Mouse (Mus musculus) T-helper 2 cell (primary cell): ENCODE measurements around the gene Sct.
"Not testable (repeated sequence)": the region's sequence is repeated elsewhere in the genome, so short reads cannot be mapped to it uniquely, and the experiment has no call there.

ENCODE experiments used
- in situ Hi-C: fragments of 300-600 bp; cut with MboI, MseI; formaldehyde crosslinking; loops from one replicate; pipeline ENCODE4 v1.15.1; 2025; ENCODE audit warnings: high pct_unique_total_duplicates

The Sct gene

GRCm38 (mm10) chr7:141291921-141292582 is 13.1 kb upstream of the Sct start, which contains the start of gene Drd4:
Drd4 (plus strand) TSS chr7:141292006.
- in situ Hi-C loops: no loop called here

DNA sequence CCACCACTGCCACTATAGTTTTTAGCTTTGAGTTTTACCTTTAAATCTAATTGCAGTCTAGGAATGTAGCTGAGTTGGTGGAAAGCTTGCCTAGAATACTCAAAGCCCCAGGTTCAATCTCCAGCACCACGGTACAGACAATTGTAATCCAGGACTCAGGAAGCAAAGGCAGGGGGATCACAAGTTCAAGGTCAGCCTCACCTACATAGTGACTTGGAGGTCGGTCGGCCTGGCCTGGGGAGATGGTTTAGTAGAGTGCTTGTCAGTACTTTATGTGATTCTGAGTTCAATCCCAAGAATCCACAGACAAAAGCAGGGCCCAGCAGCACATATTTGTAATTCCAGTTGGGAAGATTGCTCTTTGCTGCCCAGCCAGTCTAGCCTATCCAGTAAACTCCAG is 9.1 kb upstream of the Sct start:
- in situ Hi-C loops: no loop called here

- in situ Hi-C loops: no loop called here
Observed at GRCm38 (mm10) chr7:141282756-141283155, 3.8 kb upstream of the Sct start.

- in situ Hi-C loops: no loop called here
Observed at GRCm38 (mm10) chr7:141281442-141281841, 2.5 kb upstream of the Sct start.

DNA sequence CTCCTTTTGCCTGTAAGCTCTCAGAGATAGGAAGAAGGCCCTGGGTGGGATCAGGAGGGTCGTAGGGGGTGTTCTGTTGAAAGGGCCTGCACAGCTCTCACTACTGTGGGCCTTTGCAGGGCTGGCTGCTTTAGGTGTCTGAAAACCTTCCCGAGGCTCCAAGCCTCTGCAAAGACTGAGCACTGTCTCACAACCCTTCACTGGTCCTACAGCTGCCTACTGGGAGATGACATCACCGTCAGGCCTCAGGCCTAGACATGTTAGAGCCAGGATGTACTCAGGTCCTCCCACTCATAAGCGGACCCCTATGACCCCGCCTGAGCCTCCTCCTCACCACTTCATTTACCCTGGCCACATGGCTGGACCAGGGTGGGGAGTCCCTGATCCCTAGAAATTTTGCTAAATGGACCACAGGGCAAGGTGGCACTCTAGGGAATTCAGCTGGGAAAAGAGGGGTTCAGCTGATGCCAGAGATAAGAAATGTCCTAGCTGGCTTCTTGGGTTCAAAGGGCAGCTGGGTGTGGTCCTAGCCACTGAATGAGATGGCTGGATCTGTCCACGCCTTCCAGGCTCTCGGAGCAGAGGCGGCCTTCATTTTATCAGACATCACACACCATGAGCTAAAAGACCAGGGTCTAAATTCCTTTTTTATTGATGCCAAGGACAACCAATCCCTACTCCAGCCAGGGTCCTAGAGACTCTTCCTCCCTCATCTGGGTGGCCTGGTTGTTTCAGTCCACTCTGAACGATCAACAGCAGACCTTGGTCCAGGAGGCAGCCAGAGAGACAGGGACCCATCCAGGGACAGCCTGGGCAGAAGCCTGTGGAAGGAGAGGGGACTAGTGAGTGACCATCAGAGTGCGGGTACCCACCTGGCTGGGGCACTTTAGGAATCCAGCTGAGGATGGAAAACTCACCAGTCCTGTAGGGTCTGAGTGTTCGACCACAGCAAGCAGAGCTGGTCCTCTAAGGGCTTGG is 943 bp downstream of the Sct start:
- in situ Hi-C loops: no loop called here

DNA sequence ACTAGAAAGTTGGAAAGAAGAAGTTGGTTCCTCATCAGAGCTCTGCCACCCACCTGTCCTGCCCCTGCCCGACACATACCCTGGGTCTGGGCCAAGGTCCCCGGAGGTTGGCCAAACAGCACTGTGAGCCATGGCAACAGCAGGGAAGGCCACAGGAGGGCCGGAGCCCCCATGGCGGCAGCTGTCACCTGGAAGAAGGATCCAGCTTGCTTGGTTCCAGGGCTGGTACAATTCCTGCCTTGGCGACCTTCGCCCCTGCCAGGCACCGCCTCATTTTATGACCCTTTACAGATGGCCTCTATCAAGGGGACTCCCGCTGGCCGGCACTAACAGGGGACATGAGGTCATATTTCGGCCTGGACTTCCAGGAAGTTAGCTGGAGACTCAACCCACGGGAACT is 2.4 kb downstream of the Sct start, which contains the start of gene Cdhr5:
Gene Cdhr5, minus strand, starts transcription at position 241 of the 400 bp plus-strand sequence.
- in situ Hi-C loops: no loop called here

- in situ Hi-C loops: no loop called here
Observed at GRCm38 (mm10) chr7:141275356-141275755, 3.6 kb downstream of the Sct start.

DNA sequence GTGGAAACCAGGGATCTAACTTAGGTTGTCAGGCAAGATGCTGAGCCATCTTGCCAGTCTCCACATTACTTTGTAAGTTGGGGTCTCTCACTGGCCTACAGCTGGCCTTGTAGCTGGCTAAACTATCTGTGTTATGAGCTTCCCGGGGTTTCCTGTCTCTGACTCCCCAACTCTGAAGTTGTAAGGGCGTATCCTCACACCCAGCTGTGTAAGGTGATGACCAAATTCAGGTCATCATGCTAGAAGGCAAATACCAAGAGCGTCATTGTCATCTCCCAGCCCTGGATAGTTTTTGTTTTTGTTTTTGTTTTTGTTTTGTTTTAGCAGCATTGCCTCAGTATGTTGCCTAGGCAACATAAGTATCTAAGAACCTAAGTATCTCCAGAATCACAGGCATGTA is 8.3 kb downstream of the Sct start:
- in situ Hi-C loops: loop anchor here (5.0 kb wide), 1 partner anchor 87 kb away; no protein-coding TSS in a partner anchor

DNA sequence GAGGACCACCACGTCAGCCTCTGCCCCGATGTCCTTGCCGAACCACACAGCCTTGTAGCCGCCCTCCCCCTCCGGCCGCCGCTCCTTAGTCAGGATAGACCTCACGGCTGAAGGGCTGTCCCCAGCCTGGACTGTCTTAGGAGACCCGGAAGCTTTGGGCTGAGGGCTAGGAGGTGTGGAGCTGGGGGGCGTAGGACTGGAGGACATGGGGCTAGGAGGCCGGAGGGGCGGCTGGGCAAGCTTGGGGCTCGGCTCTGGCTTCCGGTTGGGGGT is 9.7 kb downstream of the Sct start:
- in situ Hi-C loops: no loop called here

- in situ Hi-C loops: no loop called here
Observed at GRCm38 (mm10) chr7:141268466-141269272, 10.3 kb downstream of the Sct start.

DNA sequence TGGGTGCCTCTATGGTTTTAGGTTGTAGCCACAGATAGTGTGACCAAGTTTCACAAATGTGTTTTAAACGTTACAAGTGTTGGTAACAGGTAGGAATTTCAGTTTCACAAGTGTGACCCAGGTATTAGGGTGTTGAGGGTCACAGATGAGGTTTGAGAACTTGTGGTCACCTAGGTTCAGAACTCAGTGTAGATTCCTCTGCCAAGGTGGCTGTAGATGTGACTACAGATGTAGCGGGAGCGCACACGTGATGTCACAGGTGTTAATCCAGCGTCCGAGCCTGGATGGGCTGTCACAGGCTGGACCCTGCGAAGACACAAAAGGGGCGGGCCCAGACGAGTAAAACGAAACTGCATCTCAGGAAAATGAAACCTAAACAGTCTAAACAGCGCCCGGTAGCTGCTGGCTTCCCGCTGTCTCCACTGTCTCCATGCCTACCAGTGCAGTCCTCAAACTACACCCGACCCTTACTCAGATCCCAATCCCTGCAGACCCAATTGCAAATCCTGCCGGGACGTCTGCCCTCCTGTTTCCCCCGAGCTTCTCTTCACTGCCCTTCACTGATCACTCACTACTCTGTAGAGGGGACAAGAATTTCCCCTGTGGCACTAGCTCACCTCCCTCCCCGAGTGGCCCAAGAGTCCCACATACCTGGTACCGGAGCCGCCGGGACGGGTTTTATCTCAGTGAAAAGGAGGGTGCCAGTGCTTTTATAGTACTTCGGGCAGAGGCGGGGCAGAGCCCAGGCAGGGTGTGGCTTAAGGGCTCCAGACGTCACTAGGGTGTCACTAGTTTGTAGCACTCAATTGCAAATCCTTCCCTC is 13.0 kb downstream of the Sct start, which contains the start of gene Irf7:
Gene Irf7, minus strand, starts transcription at position 743 of the 823 bp plus-strand sequence.
- in situ Hi-C loops: no loop called here

DNA sequence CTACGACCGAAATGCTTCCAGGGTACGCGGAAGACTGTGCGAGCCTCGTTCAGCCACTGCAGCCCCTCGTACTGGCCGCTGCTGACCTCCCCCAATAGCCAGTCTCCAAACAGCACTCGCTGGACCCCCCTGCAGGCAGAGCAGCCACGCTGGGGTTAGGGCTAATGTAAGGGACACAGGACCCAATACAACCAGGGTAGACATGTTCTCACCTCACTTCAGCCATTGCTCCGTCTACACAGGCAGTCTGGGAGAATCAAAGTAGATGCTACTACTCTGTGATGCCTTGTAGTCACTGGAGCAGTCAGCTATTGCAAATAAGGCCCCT is 13.6 kb downstream of the Sct start:
- in situ Hi-C loops: no loop called here

- in situ Hi-C loops: no loop called here
Observed at GRCm38 (mm10) chr7:141264761-141265410, 14.0 kb downstream of the Sct start.

DNA sequence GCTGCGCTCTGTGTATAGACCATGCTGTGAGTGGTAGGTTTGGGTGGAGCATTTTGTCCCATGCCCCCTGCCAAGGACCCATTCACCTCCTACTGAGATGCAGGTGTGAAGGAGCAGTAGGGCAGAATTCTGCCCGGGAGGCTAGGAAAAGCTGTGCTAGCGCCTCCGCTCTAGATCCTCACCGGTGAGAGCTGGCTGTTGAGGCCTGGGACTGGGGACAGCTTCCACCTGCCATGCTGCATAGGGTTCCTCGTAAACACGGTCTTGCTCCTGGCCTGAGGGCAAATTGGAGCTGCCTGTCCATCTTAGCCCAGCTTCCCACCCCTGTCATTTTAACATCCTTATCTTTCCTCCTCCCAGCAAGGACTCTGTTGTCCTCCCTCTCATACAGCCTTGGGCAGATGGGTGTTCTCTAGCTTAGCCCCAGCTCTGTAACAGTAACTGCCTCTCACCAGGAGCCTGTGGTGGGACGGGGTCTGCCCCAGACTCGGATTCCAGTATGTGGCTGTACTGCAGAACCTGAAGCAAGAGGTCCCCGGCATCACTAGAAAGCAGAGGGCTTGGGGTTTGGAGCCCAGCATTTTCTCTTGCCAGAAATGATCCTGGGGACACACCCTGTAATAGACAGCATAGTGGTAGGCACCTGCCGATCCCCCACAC is 14.8 kb downstream of the Sct start:
- in situ Hi-C loops: no loop called here

- in situ Hi-C loops: no loop called here
Observed at GRCm38 (mm10) chr7:141263640-141264039, 15.3 kb downstream of the Sct start.

GRCm38 (mm10) chr7:141261480-141261879 is 17.5 kb downstream of the Sct start:
- in situ Hi-C loops: no loop called here

- in situ Hi-C loops: no loop called here
Observed at GRCm38 (mm10) chr7:141256159-141256558, 22.8 kb downstream of the Sct start.

GRCm38 (mm10) chr7:141250486-141250885 is 28.4 kb downstream of the Sct start:
- in situ Hi-C loops: not testable (repeated sequence)

GRCm38 (mm10) chr7:141231551-141231950 is 47.4 kb downstream of the Sct start:
- in situ Hi-C loops: no loop called here

DNA sequence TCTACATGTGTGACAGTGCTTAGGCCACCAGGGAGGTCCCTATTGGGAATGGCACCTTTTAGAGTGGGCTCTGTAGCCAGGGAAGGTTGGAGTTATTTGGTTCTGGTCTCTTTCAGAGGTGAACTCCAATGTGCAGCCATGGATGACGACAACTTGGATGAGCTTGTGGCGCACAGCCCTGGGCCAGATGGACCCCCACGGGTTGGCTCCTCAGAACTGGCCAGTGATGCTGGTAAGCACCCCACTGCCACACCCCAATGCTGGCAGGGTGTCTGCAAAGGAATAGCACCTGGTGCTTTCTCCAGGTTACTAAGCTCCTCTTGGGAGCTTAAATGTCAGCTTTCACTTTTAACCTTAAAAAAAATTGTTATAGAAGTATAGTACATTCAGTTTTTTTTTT is 47.8 kb downstream of the Sct start:
- in situ Hi-C loops: no loop called here
